Mouse (Mus musculus) brain, adult 2 months (tissue): ENCODE measurements around the gene Defb23.

Experiments
- DNase-seq: peaks from one replicate; pipeline ENCODE4 v3.0.0; 2011; ENCODE audit warnings: low read depth, low spot score

Defb23 gene

GRCm38 (mm10) chr2:152464570-152465150, at the start of gene Defb23:
Defb23 (minus strand) TSS chr2:152464620.
- no peak for DNase-seq

- no peak for DNase-seq
Observed at GRCm38 (mm10) chr2:152511592-152511991, 47.2 kb upstream of the Defb23 start, which contains the start of gene Defb26. Defb26 (minus strand) TSS chr2:152511692.

GRCm38 (mm10) chr2:152503950-152504349, 39.5 kb upstream of the Defb23 start:
- DNase-seq: no peak

- DNase-seq: no peak
Observed at GRCm38 (mm10) chr2:152500863-152501229, 36.4 kb upstream of the Defb23 start.

DNA sequence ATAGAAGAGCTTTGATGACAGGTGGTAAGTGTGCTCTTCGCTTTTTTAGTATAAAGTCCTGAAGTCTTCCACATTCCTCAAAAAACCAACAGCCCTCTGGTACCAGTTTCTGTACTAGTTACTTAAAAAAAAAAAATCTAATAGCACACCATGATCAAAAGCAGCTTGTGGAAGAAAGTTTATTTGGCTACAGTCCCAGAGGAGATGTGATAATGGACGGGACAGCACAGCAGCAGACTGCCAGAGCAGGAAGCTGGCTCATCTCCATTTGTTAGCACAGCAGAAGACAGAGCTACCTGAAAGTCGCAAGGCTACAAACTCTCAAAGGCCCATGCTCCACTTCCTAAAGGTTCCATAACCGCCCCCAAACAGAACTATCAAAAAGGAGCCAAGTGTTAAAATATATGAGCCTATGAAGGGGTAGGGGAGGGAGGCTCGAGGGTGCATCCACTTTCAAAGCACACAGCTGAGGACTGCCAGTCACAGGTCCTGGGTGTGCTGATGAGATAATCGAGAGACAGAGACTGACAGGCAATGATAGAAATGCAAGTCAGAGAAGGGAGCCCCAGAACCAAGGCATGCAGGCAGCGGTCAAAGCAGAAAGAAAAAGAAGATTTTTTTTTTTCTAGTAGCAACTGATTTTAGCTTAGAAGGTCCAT, 35.9 kb upstream of the Defb23 start:
- DNase-seq: peak; percentile 36

DNA sequence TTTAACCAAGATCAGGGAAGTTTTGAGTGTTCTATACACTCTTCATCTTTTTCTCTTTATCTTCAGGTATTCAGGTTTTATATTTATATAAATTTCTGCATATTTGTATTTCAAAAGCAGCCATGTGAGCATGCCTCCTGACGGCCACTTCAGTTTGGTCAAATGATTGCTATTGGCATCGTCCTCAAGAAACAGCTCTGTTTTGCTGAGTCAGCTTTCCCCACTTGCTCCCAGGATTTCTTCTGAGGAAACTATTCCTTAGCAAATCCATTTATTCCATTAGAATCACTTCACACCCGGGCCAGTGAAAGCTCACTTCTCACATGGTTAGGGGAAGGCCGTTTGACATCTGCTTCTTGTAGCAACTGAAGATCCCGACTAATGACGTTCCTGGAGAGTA, 33.6 kb upstream of the Defb23 start:
- no peak for DNase-seq

- no peak for DNase-seq
Observed at GRCm38 (mm10) chr2:152493151-152493550, 28.7 kb upstream of the Defb23 start.

DNA sequence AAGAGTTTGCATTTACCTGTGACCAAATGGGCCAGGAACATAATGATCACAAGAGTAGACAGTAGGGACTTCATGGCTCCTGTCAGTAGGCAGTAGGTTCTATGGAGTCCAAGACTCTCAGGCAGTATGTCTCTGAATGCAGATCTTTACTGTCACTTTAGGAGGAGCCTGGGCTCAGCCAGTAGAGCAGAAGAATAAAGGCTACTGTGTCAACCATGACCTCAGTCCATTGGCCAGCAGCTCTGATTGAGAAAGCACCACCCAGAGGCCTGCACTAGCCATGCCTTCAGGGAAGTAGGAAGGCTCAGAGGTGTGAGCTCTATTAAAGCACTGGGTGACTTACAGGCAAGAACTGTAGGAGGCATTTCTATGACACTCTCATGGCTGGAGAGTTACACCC, 25.6 kb upstream of the Defb23 start, which contains the start of gene Defb22:
Gene Defb22 (minus strand): TSS at position 101 of the 400 bp plus-strand sequence.
- DNase-seq: no peak

DNA sequence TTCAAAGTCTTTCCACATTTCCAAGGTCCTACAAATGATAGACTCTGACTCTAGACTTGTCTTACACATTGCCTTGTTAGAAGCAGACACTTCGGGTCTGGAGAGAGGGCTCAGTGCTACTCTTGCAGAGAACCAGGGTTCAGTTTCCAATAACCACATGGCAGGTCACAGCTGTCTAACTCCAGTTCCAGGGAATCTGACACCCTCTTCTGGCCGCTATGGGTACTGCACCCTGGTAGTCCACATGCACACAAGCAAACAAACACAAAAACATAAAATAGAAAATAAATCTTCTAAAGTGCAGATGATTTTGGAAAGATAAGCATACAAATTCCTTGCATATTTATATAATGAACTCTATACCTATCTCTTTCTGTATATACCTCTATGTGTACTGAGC, 22.6 kb upstream of the Defb23 start:
- no peak for DNase-seq

GRCm38 (mm10) chr2:152481726-152482125, 17.3 kb upstream of the Defb23 start:
- no peak for DNase-seq

- peak; percentile 9 for DNase-seq
Observed at GRCm38 (mm10) chr2:152480881-152481280, 16.5 kb upstream of the Defb23 start.

GRCm38 (mm10) chr2:152476763-152477162, 12.3 kb upstream of the Defb23 start, which contains the start of gene Defb20:
Defb20 (plus strand) TSS chr2:152477063.
- DNase-seq: no peak

DNA sequence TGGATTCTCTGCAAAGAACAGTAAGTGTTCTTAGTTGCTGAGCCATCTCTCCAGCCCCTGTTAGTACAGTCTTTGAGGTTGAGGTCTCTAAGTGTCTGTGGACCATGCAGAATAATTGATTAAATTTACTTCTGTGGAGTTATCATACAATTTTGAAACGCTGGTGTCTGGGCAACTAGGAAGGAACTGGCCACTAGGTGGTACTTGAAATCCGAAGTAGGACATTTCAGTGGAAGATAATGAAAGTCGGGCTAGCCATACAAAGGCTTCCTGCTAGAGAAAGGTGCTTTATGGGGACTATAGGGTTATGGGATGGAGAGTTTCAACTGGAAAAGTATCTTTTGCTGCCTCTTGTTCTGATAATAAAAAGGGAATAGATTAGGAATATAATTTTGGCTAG, 8.0 kb upstream of the Defb23 start:
- DNase-seq: peak; percentile 14

- DNase-seq: peak; percentile 56
Observed at GRCm38 (mm10) chr2:152470973-152471372, 6.6 kb upstream of the Defb23 start.

- DNase-seq: peak; percentile 7
Observed at GRCm38 (mm10) chr2:152459241-152459640, 5.2 kb downstream of the Defb23 start.

DNA sequence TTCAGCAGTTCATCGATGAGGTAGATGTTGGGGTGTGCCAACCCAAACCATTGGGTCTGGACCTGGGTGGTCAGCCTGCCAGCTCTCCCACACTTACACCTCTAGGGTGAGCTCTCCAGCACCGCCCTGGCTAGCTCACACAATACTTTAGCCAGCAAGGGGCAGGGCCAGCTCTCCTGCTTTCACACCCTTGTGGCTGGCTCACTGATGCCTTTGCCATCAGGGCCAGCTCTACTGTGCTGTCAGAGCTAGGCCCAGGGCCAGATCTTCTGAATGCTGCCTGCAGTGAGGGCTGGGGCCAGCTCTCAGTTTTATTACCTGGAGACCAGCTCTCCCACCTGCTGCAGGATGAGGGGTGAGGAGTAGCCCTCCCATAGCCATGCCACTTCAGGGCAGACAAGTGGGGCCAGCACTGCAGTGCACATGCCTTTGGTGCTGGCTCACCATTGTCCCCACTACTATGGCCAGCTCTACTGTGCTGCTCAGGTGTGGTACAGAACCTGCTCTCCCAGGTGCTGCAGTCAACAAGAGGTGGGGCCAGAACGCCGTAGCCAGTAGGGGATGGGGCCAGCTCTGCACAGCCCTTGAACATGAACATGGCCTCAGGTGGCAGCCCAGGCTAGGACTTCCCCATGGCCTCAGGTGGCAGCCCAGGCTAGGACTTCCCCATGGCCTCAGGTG, 12.2 kb downstream of the Defb23 start:
- DNase-seq: peak; percentile 52

GRCm38 (mm10) chr2:152450241-152450640, 14.2 kb downstream of the Defb23 start:
- DNase-seq: peak; percentile 79

- DNase-seq: peak; percentile 14
Observed at GRCm38 (mm10) chr2:152447461-152447860, 17.0 kb downstream of the Defb23 start.

DNA sequence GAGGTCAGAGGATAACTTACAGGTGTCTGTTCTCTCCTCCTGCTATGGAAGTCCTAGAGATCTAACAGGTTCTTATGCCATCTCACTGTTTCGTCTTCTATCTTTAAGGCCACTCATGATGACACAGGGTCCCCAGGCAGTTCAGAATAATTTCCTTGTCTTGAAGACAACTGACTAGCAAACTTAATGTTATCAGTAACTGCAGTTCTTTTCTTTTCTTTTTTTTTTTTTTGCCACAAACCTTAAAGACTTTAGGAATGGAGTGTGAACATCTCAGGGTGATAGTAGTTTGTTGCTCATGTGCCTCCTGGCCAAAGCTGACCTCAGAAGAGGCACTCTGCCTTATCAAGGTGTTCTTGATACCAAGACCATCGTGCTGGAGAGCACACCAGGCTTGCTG, 17.8 kb downstream of the Defb23 start:
- DNase-seq: no peak

DNA sequence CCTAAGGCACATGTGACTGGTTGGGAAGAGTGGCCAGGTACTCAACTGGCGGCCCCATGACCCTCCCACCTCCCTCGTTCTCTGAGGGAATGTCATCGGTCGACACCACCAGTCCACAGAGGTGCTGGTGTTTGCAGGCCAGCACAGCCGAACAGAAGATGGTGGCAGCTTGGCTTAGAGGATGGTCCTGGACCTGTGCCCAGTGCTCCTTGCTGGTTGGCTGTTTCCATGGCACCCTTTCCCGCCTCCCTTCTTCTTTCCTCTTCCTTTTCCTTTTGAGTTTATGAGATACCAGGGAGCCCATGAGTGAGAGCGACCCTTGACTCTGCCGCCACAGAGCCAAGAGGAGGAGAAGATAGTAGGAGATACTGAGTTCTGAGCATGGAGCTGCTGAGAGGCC, 21.1 kb downstream of the Defb23 start:
- peak; percentile 59 for DNase-seq

- no peak for DNase-seq
Observed at GRCm38 (mm10) chr2:152442322-152442721, 22.1 kb downstream of the Defb23 start.

DNA sequence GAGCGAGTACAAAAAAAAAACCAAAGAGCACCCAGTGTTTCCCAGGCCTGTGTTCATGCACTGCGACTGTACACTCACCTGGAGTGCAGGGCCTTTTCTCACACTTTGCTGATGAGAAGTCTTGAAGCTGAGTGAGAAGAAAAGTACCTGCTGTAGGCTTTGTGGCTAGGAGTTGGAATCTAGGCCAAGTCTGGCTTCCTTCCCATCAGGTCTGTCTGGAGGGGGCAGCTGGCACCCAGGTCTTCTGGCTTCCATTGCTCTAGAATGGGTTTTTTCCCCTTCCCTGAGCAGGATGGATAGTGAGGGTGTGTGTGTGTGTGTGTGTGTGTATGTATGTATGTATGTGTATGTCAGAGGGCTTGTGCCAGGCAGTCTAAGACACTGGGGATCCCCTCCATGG, 24.6 kb downstream of the Defb23 start:
- DNase-seq: no peak

GRCm38 (mm10) chr2:152438963-152439362, 25.5 kb downstream of the Defb23 start:
- DNase-seq: peak; percentile 34
